Mouse (Mus musculus): ENCODE measurements around the gene Olfr1394.

DNA sequence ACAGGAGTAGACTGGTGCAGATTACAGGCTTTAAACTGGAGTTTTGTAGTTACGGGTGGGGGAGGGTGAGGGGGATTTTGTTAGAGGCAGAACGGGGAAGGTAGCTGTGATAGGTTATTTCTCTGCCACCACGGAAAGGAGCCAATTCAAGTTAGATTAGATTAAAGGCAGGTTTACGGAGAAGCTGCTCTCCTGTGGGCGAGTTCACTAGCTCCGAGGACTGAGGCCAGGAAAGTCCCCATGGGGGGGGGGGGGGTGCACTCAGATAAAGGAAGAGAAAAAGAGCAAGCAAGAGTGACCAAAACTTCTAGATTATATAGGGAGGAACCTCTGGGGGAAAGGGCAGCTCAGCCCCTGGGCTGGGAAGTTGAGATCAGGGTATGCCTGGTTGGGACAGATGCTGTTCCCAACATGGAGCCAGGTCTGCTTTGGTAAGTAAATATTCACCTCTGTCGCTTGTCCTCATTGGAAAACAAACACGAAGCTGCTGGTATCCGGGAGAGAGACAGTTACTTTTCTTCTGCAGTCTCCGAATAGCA is 48.4 kb downstream of the Olfr1394 start:
- TF ChIP-seq CTCF (IDR thresholded peaks at IDR 0.05) (no peak), POLR2A (IDR thresholded peaks at IDR 0.05; ENCODE audit: insufficient read depth, low read depth, low read length) (no peak), EP300 (IDR thresholded peaks at IDR 0.05; ENCODE audit: insufficient read depth, low read depth, low read length) (no peak)

Measured in heart, adult 2 months (tissue).